In the genomic region with DNA sequence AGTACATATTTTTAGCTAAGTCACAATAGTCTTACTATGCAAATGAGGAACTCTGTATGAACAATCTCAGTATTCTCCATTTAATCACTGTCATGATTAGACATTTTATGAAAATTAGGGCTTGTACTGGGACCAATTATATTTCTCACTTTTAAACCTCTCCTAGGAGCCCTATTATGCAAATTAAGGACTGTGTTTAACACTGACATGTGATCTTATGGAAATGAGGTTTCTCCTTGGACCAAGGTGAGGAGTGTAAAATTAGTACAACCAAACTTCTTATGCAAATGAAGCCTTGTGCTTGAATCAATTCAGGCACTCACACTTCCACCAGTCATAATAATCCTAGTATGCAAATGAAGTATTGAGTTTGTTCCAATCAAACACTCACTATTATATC, we compare ENCODE assay signal across 23 mouse cellular contexts.
DNase-seq lines count a peak whose midpoint lies in the region; ATAC-seq and TF ChIP-seq lines count a peak whose summit lies in the region.
"Had no signal": no experiment of that assay in that cellular context is flagged by ENCODE, and none has a peak within 500 bp of the region (broad histone marks: within the 10 kb centered on the region; RNA-seq: fewer than 3 reads in every experiment).

No protein-coding gene starts in this region.

- DNase-seq in midbrain, embryonic 14.5 days = peak; percentile 1
- no peak for DNase-seq in midbrain, embryonic 10.5 days (ENCODE audit: low spot score)
- DNase-seq in brain, embryonic 14.5 days (ENCODE audit: low read depth) = peak; percentile 70
- no peak for DNase-seq in liver, embryonic 11.5 days (ENCODE audit: low spot score)
- DNase-seq in layer of hippocampus, adult 2 months (ENCODE audit: low spot score in 2 of 2) = no peak
- DNase-seq: adrenal gland, adult 8-10 months; B cell, adult 2 months; cerebellum, adult 11-12 months; cerebellum, postnatal 10 days; gastrocnemius, postnatal 14 days; heart, adult 11 months; kidney, adult 11 months; kidney, postnatal 14 days had no signal

- TF ChIP-seq POLR2A in brain, embryonic 14.5 days (IDR thresholded peaks at IDR 0.05; ENCODE audit: borderline replicate concordance, extremely low read depth, insufficient read depth, insufficient read length, poor library complexity, severe bottlenecking) = no peak

- no peaks in the 10 kb centered on the region for H3K27me3 ChIP-seq in midbrain, embryonic 14.5 days (ENCODE audit: control insufficient read depth, insufficient read depth, low read length)
- H3K27me3 ChIP-seq in midbrain, embryonic 10.5 days (ENCODE audit: low read depth, poor library complexity, severe bottlenecking) = no peaks in the 10 kb centered on the region
- no peaks in the 10 kb centered on the region for H3K27me3 ChIP-seq in forebrain, embryonic 13.5 days
- H3K27me3 ChIP-seq in liver, embryonic 11.5 days (replicated peaks; ENCODE audit: control insufficient read depth, insufficient read depth, low read length) = no peaks in the 10 kb centered on the region
- H3K27me3 ChIP-seq: embryonic facial prominence, embryonic 13.5 days; heart, embryonic 15.5 days; limb, embryonic 12.5 days; lung, embryonic 15.5 days had no signal

- H3K4me2 ChIP-seq in midbrain, embryonic 14.5 days (ENCODE audit: low read length) = no peak overlapping the region
- H3K4me2 ChIP-seq in forebrain, embryonic 13.5 days = no peak overlapping the region
- no peak overlapping the region for H3K4me2 ChIP-seq in liver, embryonic 11.5 days
- H3K4me2 ChIP-seq: embryonic facial prominence, embryonic 13.5 days; heart, embryonic 15.5 days; hindbrain, embryonic 14.5 days; limb, embryonic 12.5 days; lung, embryonic 15.5 days; midbrain, embryonic 11.5 days had no signal

- TF ChIP-seq CTCF in brain, embryonic 14.5 days (IDR thresholded peaks at IDR 0.05; ENCODE audit: borderline replicate concordance, extremely low read depth, insufficient read depth, insufficient read length) = no peak
- no peak for TF ChIP-seq CTCF in layer of hippocampus, adult 2 months (conservative IDR thresholded peaks at IDR 0.05)

- ATAC-seq in midbrain, embryonic 14.5 days (ENCODE audit: low FRiP score, low TSS enrichment) = no peak
- peak; percentile 84 for ATAC-seq in forebrain, embryonic 13.5 days
- ATAC-seq in liver, embryonic 11.5 days (replicated peaks; ENCODE audit: low FRiP score) = no peak
- ATAC-seq: activated CD4-positive, CD25-positive, alpha-beta regulatory T cell, adult 4 months; inflammation-experienced regulatory T-cells, adult 6 months had no signal

- no peaks in the 10 kb centered on the region for H3K9me3 ChIP-seq in midbrain, embryonic 14.5 days (ENCODE audit: control insufficient read depth, low read length)
- no peaks in the 10 kb centered on the region for H3K9me3 ChIP-seq in midbrain, embryonic 10.5 days (replicated peaks)
- H3K9me3 ChIP-seq in forebrain, embryonic 13.5 days (replicated peaks) = no peaks in the 10 kb centered on the region
- no peaks in the 10 kb centered on the region for H3K9me3 ChIP-seq in liver, embryonic 11.5 days (ENCODE audit: control insufficient read depth, low read length)
- H3K9me3 ChIP-seq: embryonic facial prominence, embryonic 13.5 days; heart, embryonic 10.5 days; heart, embryonic 15.5 days; limb, embryonic 12.5 days; lung, embryonic 15.5 days had no signal

- H3K4me3 ChIP-seq in midbrain, embryonic 14.5 days (replicated peaks; ENCODE audit: low read depth, low read length) = no peak overlapping the region
- no peak overlapping the region for H3K4me3 ChIP-seq in midbrain, embryonic 10.5 days
- H3K4me3 ChIP-seq in forebrain, embryonic 13.5 days = no peak overlapping the region
- no peak overlapping the region for H3K4me3 ChIP-seq in liver, embryonic 11.5 days (ENCODE audit: low read depth, low read length)
- H3K4me3 ChIP-seq in layer of hippocampus, adult 2 months = no peak overlapping the region
- H3K4me3 ChIP-seq: embryonic facial prominence, embryonic 13.5 days; heart, embryonic 10.5 days; heart, embryonic 15.5 days; limb, embryonic 12.5 days; lung, embryonic 15.5 days had no signal

- H3K9ac ChIP-seq in midbrain, embryonic 14.5 days (replicated peaks; ENCODE audit: low read length) = no peak overlapping the region
- no peak overlapping the region for H3K9ac ChIP-seq in forebrain, embryonic 13.5 days
- no peak overlapping the region for H3K9ac ChIP-seq in liver, embryonic 11.5 days (ENCODE audit: low read depth, low read length)
- H3K9ac ChIP-seq: embryonic facial prominence, embryonic 13.5 days; heart, embryonic 15.5 days; hindbrain, embryonic 14.5 days; limb, embryonic 12.5 days; lung, embryonic 15.5 days had no signal

- no peaks in the 10 kb centered on the region for H3K4me1 ChIP-seq in midbrain, embryonic 14.5 days (ENCODE audit: control insufficient read depth, insufficient read depth, low read length)
- H3K4me1 ChIP-seq in midbrain, embryonic 10.5 days = no peaks in the 10 kb centered on the region
- no peaks in the 10 kb centered on the region for H3K4me1 ChIP-seq in forebrain, embryonic 13.5 days
- H3K4me1 ChIP-seq in liver, embryonic 11.5 days (replicated peaks; ENCODE audit: control insufficient read depth, insufficient read depth, low read length) = no peaks in the 10 kb centered on the region
- H3K4me1 ChIP-seq: embryonic facial prominence, embryonic 13.5 days; heart, embryonic 10.5 days; heart, embryonic 15.5 days; limb, embryonic 12.5 days; lung, embryonic 15.5 days had no signal

- H3K36me3 ChIP-seq in midbrain, embryonic 14.5 days (ENCODE audit: control insufficient read depth, insufficient read depth, low read length) = no peaks in the 10 kb centered on the region
- H3K36me3 ChIP-seq in midbrain, embryonic 10.5 days = no peaks in the 10 kb centered on the region
- H3K36me3 ChIP-seq in forebrain, embryonic 13.5 days (ENCODE audit: poor library complexity, severe bottlenecking) = no peaks in the 10 kb centered on the region
- no peaks in the 10 kb centered on the region for H3K36me3 ChIP-seq in liver, embryonic 11.5 days (ENCODE audit: control insufficient read depth, insufficient read depth, low read length)
- H3K36me3 ChIP-seq: embryonic facial prominence, embryonic 13.5 days; heart, embryonic 10.5 days; heart, embryonic 15.5 days; limb, embryonic 12.5 days; lung, embryonic 15.5 days had no signal

- H3K27ac ChIP-seq in midbrain, embryonic 14.5 days (replicated peaks; ENCODE audit: low read depth, low read length) = no peak overlapping the region
- H3K27ac ChIP-seq in midbrain, embryonic 10.5 days (replicated peaks) = no peak overlapping the region
- H3K27ac ChIP-seq in forebrain, embryonic 13.5 days = no peak overlapping the region
- H3K27ac ChIP-seq in liver, embryonic 11.5 days (ENCODE audit: low read depth, low read length) = no peak overlapping the region
- no peak overlapping the region for H3K27ac ChIP-seq in layer of hippocampus, adult 2 months
- H3K27ac ChIP-seq: embryonic facial prominence, embryonic 13.5 days; heart, embryonic 10.5 days; heart, embryonic 15.5 days; hindbrain, embryonic 14.5 days; limb, embryonic 12.5 days; lung, embryonic 15.5 days had no signal

Comparison
In these comparisons a context has a peak if more than half of its experiments do, and no peak if none do; other contexts are left out.
1. DNase-seq: peak in midbrain, embryonic 14.5 days (single experiment) and brain, embryonic 14.5 days (single experiment); none in midbrain, embryonic 10.5 days (single experiment), liver, embryonic 11.5 days (single experiment) and layer of hippocampus, adult 2 months (0 of 2).